Mouse (Mus musculus) heart, adult 2 months (tissue): ENCODE results near the gene Acer2. TPM values are rescaled to one million over a fixed set of nuclear protein-coding genes. Genes with fewer than 3 reads are reported as not detected.
A peak's percentile ranks its signal among the peaks of the same experiment; 100 is the strongest.

ENCODE experiments used
- DNase-seq, 2 experiments: peaks; one replicate each; pipeline ENCODE4 v3.0.0; 2021
- H3K27ac ChIP-seq: fragments of 200-600 bp; 2 replicates; pipeline ENCODE4 v1.8.1; 2022
- H3K27me3 ChIP-seq: fragments of 200-500 bp; 2 replicates; pipeline ENCODE4 v1.6.1; 2012; ENCODE audit warnings: mild to moderate bottlenecking, low read length, inconsistent platforms, mixed read lengths; ENCODE audit not compliant: control insufficient read depth, insufficient read depth
- H3K36me3 ChIP-seq: fragments of 200-500 bp; 2 replicates; pipeline ENCODE4 v1.6.1; 2012; ENCODE audit warnings: low read length, inconsistent platforms; ENCODE audit not compliant: control insufficient read depth, insufficient read depth
- H3K4me1 ChIP-seq: fragments of 200-500 bp; 2 replicates; pipeline ENCODE4 v1.6.1; 2011; ENCODE audit warnings: low read length; ENCODE audit not compliant: control insufficient read depth, insufficient read depth
- H3K4me3 ChIP-seq: fragments of 200-600 bp; 2 replicates; pipeline ENCODE4 v1.8.1; 2022
- H3K79me2 ChIP-seq: fragments of 200-500 bp; replicated peaks from 2 replicates; pipeline ENCODE4 v1.6.1; 2012; ENCODE audit warnings: mild to moderate bottlenecking, inconsistent platforms, low read length, moderate library complexity, mixed read lengths; ENCODE audit not compliant: control insufficient read depth, insufficient read depth
- H3K9ac ChIP-seq: fragments of 200-500 bp; 2 replicates; pipeline ENCODE4 v1.6.1; 2012; ENCODE audit warnings: low read depth, mild to moderate bottlenecking, control low read depth, inconsistent platforms, low read length, mixed read lengths
- CTCF ChIP-seq: fragments of 200-600 bp; IDR thresholded peaks from 2 replicates; pipeline ENCODE4 v1.8.1; 2022; ENCODE audit warnings: antibody characterized with exemption, mild to moderate bottlenecking, moderate library complexity
- EP300 ChIP-seq: fragments of 200-500 bp; IDR thresholded peaks from 2 replicates; pipeline ENCODE4 v1.6.1; 2011; ENCODE audit warnings: low read depth, low read length, control low read depth; ENCODE audit not compliant: insufficient read depth
- POLR2A ChIP-seq: fragments of 200-500 bp; IDR thresholded peaks from 2 replicates; pipeline ENCODE4 v1.6.1; 2011; ENCODE audit warnings: mild to moderate bottlenecking, low read depth, low read length, control low read depth; ENCODE audit not compliant: insufficient read depth
- WGBS: fragments of 180-500 bp; shearing (Covaris S2); methylation state at CpG from one replicate; pipeline ENCODE4 v1.1.7; 2018; 5-methylcytosine and 5-hydroxymethylcytosine counted together
- intact Hi-C: fragments of 180-260 bp; cut with DNase I; formaldehyde crosslinking; loops from one replicate; pipeline ENCODE4 v1.15.1; 2025
- polyA plus RNA-seq: library from polyadenylated mRNA; depleted of rRNA; stranded (reverse); fragments of >200 nt; gene quantifications from 2 replicates; pipeline ENCODE4 v1.2.3, GENCODE M21; 2012
- total RNA-seq, 2 experiments: library from RNA; stranded (reverse); gene quantifications; 2 replicates each; pipeline ENCODE4 v1.2.3; 2021

Gene Acer2
- total and polyA plus RNA-seq, 3 experiments: 16.4 to 25.6 (median 17.9) TPM

DNA sequence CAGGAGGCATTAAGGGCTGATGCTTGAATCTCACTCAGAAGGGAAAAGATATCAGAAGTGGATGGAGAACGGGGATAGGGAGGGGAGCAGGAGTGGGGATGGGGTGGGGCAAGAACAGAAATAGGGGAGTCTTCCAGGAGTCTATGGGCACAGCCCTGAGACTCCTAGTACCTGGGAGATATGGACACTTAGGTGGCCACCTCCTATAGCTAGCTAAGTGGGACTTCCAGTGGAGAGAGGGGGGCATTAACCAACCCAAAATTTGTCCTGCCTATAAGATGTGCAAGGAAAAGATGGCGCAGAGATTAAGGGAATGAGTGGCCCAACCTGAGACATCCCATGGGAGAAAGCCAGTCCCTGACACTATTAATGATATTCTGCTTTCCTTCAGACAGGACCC lies 22.9 kb upstream of the Acer2 start:
- DNase-seq: no peak
- Histone ChIP-seq H3K36me3 (peaks cover 21% of the 10 kb centered on the region), H3K27ac (no peak overlapping the region)

DNA sequence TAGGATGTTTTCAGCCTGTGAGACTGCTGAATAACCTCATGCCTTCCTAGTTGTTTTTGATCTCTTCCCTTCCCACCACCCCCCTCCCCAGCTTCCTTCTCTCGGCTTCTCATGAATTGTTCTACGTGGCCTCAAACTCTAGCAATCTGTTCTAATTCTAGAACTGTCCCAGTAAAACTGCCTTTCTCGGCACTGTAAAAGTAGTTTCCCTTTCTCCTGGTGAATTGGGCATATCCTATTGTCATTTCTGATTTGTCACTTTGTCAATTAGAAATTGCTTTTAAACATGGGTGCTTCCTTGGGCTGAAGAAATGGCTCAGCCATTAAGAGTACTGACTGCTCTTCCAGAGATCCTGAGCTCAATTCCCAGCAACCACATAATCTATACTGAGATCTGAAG lies 22.2 kb upstream of the Acer2 start:
- H3K27ac ChIP-seq: no peak overlapping the region
- intact Hi-C loops: loop anchor here (10.0 kb wide), 1 partner anchor 237 kb away; the partner anchor contains the start of gene Haus6
- H3K9ac ChIP-seq: no peak overlapping the region
- peaks cover 21% of the 10 kb centered on the region for H3K36me3 ChIP-seq
- no peaks in the 10 kb centered on the region for H3K27me3 ChIP-seq
- no peaks in the 10 kb centered on the region for H3K4me1 ChIP-seq
- TF ChIP-seq CTCF (no peak), POLR2A (no peak), EP300 (no peak)
- no peaks in the 10 kb centered on the region for H3K79me2 ChIP-seq
- 50% methylated on average over 3 of the region's 3 CpGs for WGBS
- H3K4me3 ChIP-seq: no peak overlapping the region
- no peak for DNase-seq

More for the DNA sequence above, 22.9 kb upstream of the Acer2 start:
- Histone ChIP-seq H3K9ac (no peak overlapping the region), H3K79me2 (no peaks in the 10 kb centered on the region), H3K4me3 (no peak overlapping the region), H3K4me1 (no peaks in the 10 kb centered on the region), H3K27me3 (no peaks in the 10 kb centered on the region)
- intact Hi-C loops: loop anchor here (10.0 kb wide), 1 partner anchor 237 kb away; the partner anchor contains the start of gene Haus6
- WGBS: 67% methylated on average over 2 of the region's 2 CpGs
- TF ChIP-seq EP300 (no peak), CTCF (no peak), POLR2A (no peak)

DNA sequence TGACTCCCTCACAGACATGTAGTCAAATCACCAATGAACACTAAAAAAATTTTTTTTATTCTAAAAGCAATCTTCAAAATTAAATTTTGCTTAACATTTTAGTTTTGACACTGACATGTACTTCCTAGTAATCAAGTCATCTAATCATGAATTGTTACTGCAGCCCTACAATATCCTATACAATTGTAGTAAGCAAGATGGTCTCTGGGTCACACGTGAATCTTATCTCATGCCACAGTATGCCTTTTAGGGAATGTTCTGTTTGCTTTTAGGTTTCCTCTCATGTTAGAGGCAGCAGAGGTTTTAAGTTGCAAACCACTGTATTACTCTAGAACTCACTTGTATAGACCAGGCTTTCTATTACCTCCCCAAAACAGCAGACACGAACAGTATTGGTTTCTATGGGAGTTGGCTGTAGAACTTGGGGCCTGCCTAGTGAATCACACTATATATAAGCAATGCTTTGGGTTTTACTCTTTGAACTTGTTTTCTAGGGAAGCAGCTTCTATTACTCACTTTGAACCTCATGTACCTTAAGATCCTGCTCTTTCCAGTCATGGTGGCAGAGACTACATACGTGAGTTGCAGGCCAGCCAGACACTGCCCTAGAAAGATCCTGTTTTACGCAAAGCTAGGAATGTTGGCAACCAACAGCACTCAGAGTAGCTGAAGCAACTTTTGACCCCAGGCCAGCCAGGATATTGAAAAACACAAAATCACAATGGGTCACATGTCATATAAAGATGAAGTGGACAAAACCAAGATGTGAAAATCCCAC lies 21.2 kb upstream of the Acer2 start:
- Histone ChIP-seq H3K27me3 (no peaks in the 10 kb centered on the region), H3K79me2 (no peaks in the 10 kb centered on the region), H3K4me1 (no peaks in the 10 kb centered on the region), H3K27ac (no peak overlapping the region), H3K36me3 (peaks cover 21% of the 10 kb centered on the region), H3K9ac (no peak overlapping the region), H3K4me3 (no peak overlapping the region)
- 64% methylated on average over 4 of the region's 4 CpGs for WGBS
- intact Hi-C loops: loop anchor here (10.0 kb wide), 1 partner anchor 238 kb away; the partner anchor contains the start of gene Haus6
- no peak for DNase-seq
- no peak for TF ChIP-seq POLR2A
- no peak for TF ChIP-seq CTCF
- no peak for TF ChIP-seq EP300

DNA sequence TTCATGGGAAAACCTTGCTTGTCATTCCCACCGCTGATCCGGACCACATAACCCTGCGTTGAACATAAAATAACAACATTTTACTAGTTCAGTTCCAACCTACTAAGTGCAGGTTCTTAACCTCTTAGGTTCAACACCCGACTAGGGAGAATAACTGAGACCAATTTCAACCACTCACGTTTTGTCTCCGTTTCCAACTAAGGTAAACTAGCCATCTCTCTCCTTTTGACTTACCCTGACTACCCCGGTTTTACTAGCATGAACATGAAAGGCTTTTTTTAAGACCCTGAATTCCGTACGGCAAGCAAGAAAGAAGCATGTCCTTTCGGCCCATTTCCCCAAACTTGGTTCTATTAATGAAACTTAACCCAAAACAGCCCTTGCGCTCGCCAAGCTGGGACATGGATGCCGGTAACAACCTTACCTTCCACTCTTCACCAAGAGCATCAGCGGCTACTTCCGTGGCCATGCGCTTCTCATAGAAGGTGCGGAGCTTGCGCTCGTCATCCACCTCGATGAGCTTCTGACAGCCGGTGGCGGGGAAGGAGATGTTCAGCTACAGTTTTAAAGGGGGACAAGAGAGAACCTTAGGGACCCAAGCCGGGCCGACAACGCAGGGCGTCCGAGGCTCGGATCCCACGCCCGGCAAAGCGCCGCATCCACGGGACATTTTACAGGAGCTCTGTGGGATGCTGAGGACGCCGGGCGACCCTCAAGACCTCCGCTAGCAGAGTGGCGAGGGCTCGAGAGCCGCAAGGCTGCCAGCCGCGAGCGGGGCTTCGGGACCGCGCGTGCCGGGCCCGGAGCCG lies 17.7 kb upstream of the Acer2 start:
- Histone ChIP-seq H3K36me3 (peaks cover 21% of the 10 kb centered on the region), H3K27me3 (no peaks in the 10 kb centered on the region), H3K4me3 (peak overlapping the region; percentile 83), H3K27ac (peak overlapping the region; percentile 97), H3K9ac (peak overlapping the region; percentile 95), H3K4me1 (peaks cover 2% of the 10 kb centered on the region), H3K79me2 (no peaks in the 10 kb centered on the region)
- intact Hi-C loops: loop anchor here (1.0 to 10.0 kb wide), 3 partner anchors 18 to 242 kb away; partner anchors contain the start of genes Acer2 and Haus6
- WGBS: under 1% methylated on average over 50 of the region's 50 CpGs
- TF ChIP-seq POLR2A (0 out of 2 replicates have a peak, but pooled peaks have one; percentile 6), CTCF (no peak)
- DNase-seq: no peak

DNA sequence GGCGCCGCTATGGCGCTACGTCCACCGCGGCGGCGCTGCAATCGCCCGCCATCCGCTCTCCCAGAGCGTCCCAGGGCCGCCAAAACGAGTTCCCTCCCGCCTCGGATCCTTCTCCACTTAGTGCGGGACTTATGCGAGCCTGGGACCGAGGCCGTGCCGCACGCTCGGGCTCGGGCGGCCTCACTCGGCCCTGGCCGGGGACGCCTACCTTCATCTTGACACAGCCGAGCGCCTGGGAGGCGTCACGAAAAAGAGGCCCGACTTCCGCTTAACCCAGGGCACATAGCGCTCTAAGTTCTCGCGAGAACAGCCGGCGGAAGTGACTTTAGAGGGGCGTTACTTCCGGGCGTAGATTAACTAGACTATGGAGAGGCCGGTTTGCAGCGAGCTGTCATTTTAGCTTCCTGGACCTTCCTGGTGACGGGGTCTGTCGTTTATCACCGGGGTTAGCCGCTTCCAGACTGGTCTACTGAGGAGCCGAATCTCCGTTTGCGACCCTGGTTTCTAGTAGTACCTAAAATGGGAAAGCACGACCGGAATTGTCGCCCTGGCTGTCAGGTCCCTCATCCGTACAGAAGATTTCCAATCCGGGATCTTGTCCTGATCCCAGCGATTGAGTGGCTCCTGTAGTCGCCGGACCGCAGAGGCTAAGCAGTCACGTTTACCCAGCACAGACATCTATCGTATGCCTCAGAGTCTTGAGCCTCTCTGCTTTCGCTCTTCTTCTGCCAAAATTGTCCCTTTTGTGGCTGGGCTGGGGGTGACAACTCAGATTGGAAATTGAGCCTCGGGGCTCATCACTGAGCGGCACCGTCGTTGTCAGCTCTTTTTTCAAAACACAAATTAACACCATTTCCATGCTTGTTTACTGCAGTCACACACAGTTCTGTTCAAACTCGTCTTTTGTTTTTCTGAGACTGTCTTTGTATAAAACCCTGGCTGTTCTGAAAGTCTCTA lies 16.8 kb upstream of the Acer2 start, which contains the start of gene Rps6:
Gene Rps6 (minus strand): TSS at position 300 of the 957 bp plus-strand sequence.
- Histone ChIP-seq H3K79me2 (no peaks in the 10 kb centered on the region), H3K4me3 (peak within 1 kb of the TSS; percentile 83), H3K36me3 (peaks cover 21% of the 10 kb centered on the region), H3K9ac (peak within 1 kb of the TSS; percentile 95), H3K4me1 (peaks cover 2% of the 10 kb centered on the region), H3K27me3 (no peaks in the 10 kb centered on the region), H3K27ac (peak within 1 kb of the TSS; percentile 97)
- TF ChIP-seq POLR2A (peak; percentile 100), EP300 (peak; percentile 93), CTCF (peak; percentile 10; the same call in 1 of the 2 replicates)
- peak; percentile 96 to 97 for DNase-seq
- intact Hi-C loops: loop anchor here (1.0 to 10.0 kb wide), 3 partner anchors 17 to 243 kb away; partner anchors contain the start of genes Acer2 and Haus6
- under 1% methylated on average over 68 of the region's 68 CpGs for WGBS
